8 mouse cellular contexts compared by ENCODE assay signal in genomic region chr4:32288036-32288860, GRCm38 (mm10). TPM values are rescaled to one million over a fixed set of nuclear protein-coding genes. Genes with fewer than 3 reads are reported as not detected.
DNase-seq lines count a peak whose midpoint lies in the region; ATAC-seq lines count a peak whose summit lies in the region.

No protein-coding gene starts in this region.

- ATAC-seq in forebrain, embryonic 14.5 days = peak; percentile 35; the same call in 1 of the 2 replicates
- ATAC-seq in forebrain, embryonic 12.5 days (ENCODE audit: low FRiP score) = no peak
- ATAC-seq in intestine, embryonic 16.5 days = peak; percentile 78
- ATAC-seq in monocyte, adult 5-6 weeks (replicated peaks; ENCODE audit: insufficient number of reproducible peaks, low FRiP score, low TSS enrichment, poor library complexity, severe bottlenecking) = no peak

- H3K27me3 ChIP-seq in forebrain, embryonic 14.5 days (replicated peaks; ENCODE audit: control insufficient read depth, insufficient read depth, low read length) = no peaks in the 10 kb centered on the region
- H3K27me3 ChIP-seq in forebrain, embryonic 12.5 days = no peaks in the 10 kb centered on the region
- no peaks in the 10 kb centered on the region for H3K27me3 ChIP-seq in intestine, embryonic 16.5 days (replicated peaks; ENCODE audit: control insufficient read depth, insufficient read depth, low read length)

- H3K4me2 ChIP-seq in forebrain, embryonic 14.5 days (ENCODE audit: low read length) = no peak overlapping the region
- no peak overlapping the region for H3K4me2 ChIP-seq in forebrain, embryonic 12.5 days
- H3K4me2 ChIP-seq in intestine, embryonic 16.5 days (ENCODE audit: low read depth, low read length) = no peak overlapping the region

- no peak overlapping the region for H3K9ac ChIP-seq in forebrain, embryonic 14.5 days (ENCODE audit: low read length)
- H3K9ac ChIP-seq in forebrain, embryonic 12.5 days = no peak overlapping the region
- no peak overlapping the region for H3K9ac ChIP-seq in intestine, embryonic 16.5 days (ENCODE audit: low read depth, low read length)

- WGBS in forebrain, embryonic 14.5 days = 49% methylated on average over 11 of the region's 11 CpGs
- WGBS in forebrain, embryonic 12.5 days = 62% methylated on average over 11 of the region's 11 CpGs
- WGBS in intestine, embryonic 16.5 days = 20% methylated on average over 11 of the region's 11 CpGs

- peak overlapping the region; percentile 21; the same call in 1 of the 2 replicates for H3K27ac ChIP-seq in forebrain, embryonic 14.5 days (ENCODE audit: low read depth, low read length)
- H3K27ac ChIP-seq in forebrain, embryonic 12.5 days = no peak overlapping the region
- peak overlapping the region; percentile 27; the same call in 1 of the 2 replicates for H3K27ac ChIP-seq in intestine, embryonic 16.5 days (ENCODE audit: low read length)

- H3K9me3 ChIP-seq in forebrain, embryonic 14.5 days (replicated peaks; ENCODE audit: control insufficient read depth, low read length) = no peaks in the 10 kb centered on the region
- H3K9me3 ChIP-seq in forebrain, embryonic 12.5 days = no peaks in the 10 kb centered on the region
- no peaks in the 10 kb centered on the region for H3K9me3 ChIP-seq in intestine, embryonic 16.5 days (ENCODE audit: control insufficient read depth, low read length)

- no peak overlapping the region for H3K4me3 ChIP-seq in forebrain, embryonic 14.5 days (ENCODE audit: low read depth, low read length)
- H3K4me3 ChIP-seq in forebrain, embryonic 12.5 days (replicated peaks) = no peak overlapping the region
- no peak overlapping the region for H3K4me3 ChIP-seq in intestine, embryonic 16.5 days (ENCODE audit: low read length)

- DNase-seq in forebrain, embryonic 14.5 days (ENCODE audit: low spot score) = peak; percentile 61
- DNase-seq in adrenal gland, adult 2 months = peak; percentile 73
- peak; percentile 59 for DNase-seq in gastrocnemius, postnatal 25 days
- peak; percentile 77 for DNase-seq in lung, postnatal 36 days
- DNase-seq in testis, postnatal 14 days (ENCODE audit: low spot score) = no peak

- H3K4me1 ChIP-seq in forebrain, embryonic 14.5 days (ENCODE audit: control insufficient read depth, insufficient read depth, low read length) = peaks cover 48% of the 10 kb centered on the region
- peaks cover 39% of the 10 kb centered on the region for H3K4me1 ChIP-seq in forebrain, embryonic 12.5 days
- peaks cover 25% of the 10 kb centered on the region for H3K4me1 ChIP-seq in intestine, embryonic 16.5 days (ENCODE audit: control insufficient read depth, insufficient read depth, low read length)

- no peaks in the 10 kb centered on the region for H3K36me3 ChIP-seq in forebrain, embryonic 14.5 days (ENCODE audit: control insufficient read depth, insufficient read depth, low read length)
- no peaks in the 10 kb centered on the region for H3K36me3 ChIP-seq in forebrain, embryonic 12.5 days (replicated peaks)
- no peaks in the 10 kb centered on the region for H3K36me3 ChIP-seq in intestine, embryonic 16.5 days (ENCODE audit: control insufficient read depth, insufficient read depth, low read length)

RNA-seq across cellular contexts. Expression of gene Bach2, which starts 49.6 kb away (rescaled TPM):
- polyA plus RNA-seq in forebrain, embryonic 14.5 days (2014; fragmentation: Nextera tagmentation; extraction: Ambion mirVana) = 21.9 and 26.0 TPM in 2 replicates
- polyA plus RNA-seq in forebrain, embryonic 12.5 days (2016; fragmentation: Nextera tagmentation; extraction: Ambion mirVana) = 22.3 and 27.7 TPM in 2 replicates
- 1 to 10 TPM; 2.2 to 2.9 TPM for total RNA-seq in adrenal gland, adult 2 months (2021)
- polyA plus RNA-seq in adrenal gland, adult 2 months (2012; rRNA removed) = 0.35 and 0.61 TPM in 2 replicates
- 1 to 10 TPM; 2.9 to 3.0 TPM for total RNA-seq in gastrocnemius, postnatal 25 days (2021)
- 2.4 and 3.2 TPM in 2 replicates for polyA plus RNA-seq in intestine, embryonic 16.5 days (2015; fragmentation: Nextera tagmentation; extraction: Ambion mirVana)
- total RNA-seq in monocyte, adult 5-6 weeks (2017) = 3.0 to 31.8 TPM (median 7.1 TPM) in 3 replicates

Comparison
In these comparisons a context has a peak if more than half of its experiments do, and no peak if none do; other contexts are left out.
1. ATAC-seq: peak in forebrain, embryonic 14.5 days (single experiment) and intestine, embryonic 16.5 days (single experiment); none in forebrain, embryonic 12.5 days (single experiment) and monocyte, adult 5-6 weeks (single experiment).